Mouse (Mus musculus): Measurements from ENCODE around the gene Pih1d1.

Gene Pih1d1

GRCm38 (mm10) chr7:45126844-45127699 lies 27.0 kb upstream of the Pih1d1 start:
- DNase-seq (ENCODE audit: low spot score): no peak

GRCm38 (mm10) chr7:45127700-45128224 lies 26.3 kb upstream of the Pih1d1 start:
- DNase-seq (ENCODE audit: low spot score): no peak

GRCm38 (mm10) chr7:45128624-45129246 lies 25.4 kb upstream of the Pih1d1 start, which contains the start of gene Rpl13a:
TSS of gene Rpl13a (minus strand) at chr7:45128761.
- DNase-seq (ENCODE audit: low spot score): peak; percentile 100

GRCm38 (mm10) chr7:45129318-45129717 lies 24.8 kb upstream of the Pih1d1 start:
- peak; percentile 81 for DNase-seq (ENCODE audit: low spot score)

GRCm38 (mm10) chr7:45129776-45130512 lies 24.2 kb upstream of the Pih1d1 start:
- DNase-seq (ENCODE audit: low spot score): peak; percentile 34

- no peak for DNase-seq (ENCODE audit: low spot score)
These were observed 22.3 kb upstream of the Pih1d1 start for GRCm38 (mm10) chr7:45131850-45132249.

- DNase-seq (ENCODE audit: low spot score): no peak
These were observed 20.5 kb upstream of the Pih1d1 start for GRCm38 (mm10) chr7:45133446-45134159.

- DNase-seq (ENCODE audit: low spot score): peak; percentile 67
These were observed 19.5 kb upstream of the Pih1d1 start for GRCm38 (mm10) chr7:45134544-45135026.

GRCm38 (mm10) chr7:45135370-45135769 lies 18.7 kb upstream of the Pih1d1 start:
- no peak for DNase-seq (ENCODE audit: low spot score)

GRCm38 (mm10) chr7:45135993-45136567 lies 18.0 kb upstream of the Pih1d1 start, which contains the start of the genes Gm45713 and Flt3l:
TSS of gene Gm45713 (minus strand) at chr7:45136231.
TSS of gene Flt3l (minus strand) at chr7:45136432.
- DNase-seq (ENCODE audit: low spot score): peak; percentile 84

GRCm38 (mm10) chr7:45137171-45138006 lies 16.7 kb upstream of the Pih1d1 start:
- DNase-seq (ENCODE audit: low spot score): no peak

- DNase-seq (ENCODE audit: low spot score): no peak
These were observed 15.7 kb upstream of the Pih1d1 start for GRCm38 (mm10) chr7:45138403-45138802.

GRCm38 (mm10) chr7:45139904-45140723 lies 14.0 kb upstream of the Pih1d1 start:
- DNase-seq (ENCODE audit: low spot score): no peak

- DNase-seq (ENCODE audit: low spot score): no peak
These were observed 12.8 kb upstream of the Pih1d1 start for GRCm38 (mm10) chr7:45141319-45141718.

GRCm38 (mm10) chr7:45141914-45142313 lies 12.2 kb upstream of the Pih1d1 start:
- DNase-seq (ENCODE audit: low spot score): no peak

GRCm38 (mm10) chr7:45144368-45145174 lies 9.5 kb upstream of the Pih1d1 start:
- DNase-seq (ENCODE audit: low spot score): no peak

- DNase-seq (ENCODE audit: low spot score): no peak
These were observed 8.6 kb upstream of the Pih1d1 start for GRCm38 (mm10) chr7:45145460-45145859.

- DNase-seq (ENCODE audit: low spot score): no peak
These were observed 6.8 kb upstream of the Pih1d1 start for GRCm38 (mm10) chr7:45147267-45147666.

All from embryo, embryonic 10.5 days (tissue).